Mouse (Mus musculus): Measurements from ENCODE around the gene Cnn3. TPM values are rescaled to one million over a fixed set of nuclear protein-coding genes. Genes with fewer than 3 reads are reported as not detected.

The Cnn3 gene
- 10 to 100 TPM; 67.4 to 70.1 TPM for total RNA-seq (2021)

- peak; percentile 84 to 97 for DNase-seq (ENCODE audit: extremely low spot score in 1 of 2, low spot score in 2 of 2)
- intact Hi-C loops (cut with DNase I): loop anchor here (5.0 to 10.0 kb wide), 2 partner anchors 119 to 251 kb away; partner anchors contain the start of gene Rwdd3
These were observed at the start of gene Cnn3 for GRCm38 (mm10) chr3:121425861-121426620. Cnn3 (plus strand) TSS chr3:121426497.

GRCm38 (mm10) chr3:121378708-121379612 lies 47.3 kb upstream of the Cnn3 start:
- peak in 1 of 2 experiments; percentile 71 for DNase-seq (ENCODE audit: extremely low spot score in 1 of 2, low spot score in 2 of 2)
- intact Hi-C loops (cut with DNase I): no loop called here

GRCm38 (mm10) chr3:121379699-121380098 lies 46.6 kb upstream of the Cnn3 start:
- intact Hi-C loops (cut with DNase I): no loop called here

GRCm38 (mm10) chr3:121387471-121388009 lies 38.8 kb upstream of the Cnn3 start:
- DNase-seq (ENCODE audit: extremely low spot score in 1 of 2, low spot score in 2 of 2): no peak
- intact Hi-C loops (cut with DNase I): no loop called here

More at GRCm38 (mm10) chr3:121379699-121380098, 46.6 kb upstream of the Cnn3 start:
- no peak for DNase-seq (ENCODE audit: extremely low spot score in 1 of 2, low spot score in 2 of 2)

- intact Hi-C loops (cut with DNase I): no loop called here
- no peak for DNase-seq (ENCODE audit: extremely low spot score in 1 of 2, low spot score in 2 of 2)
These were observed 36.9 kb upstream of the Cnn3 start for GRCm38 (mm10) chr3:121389366-121389765.

- peak in 1 of 2 experiments; percentile 54 for DNase-seq (ENCODE audit: extremely low spot score in 1 of 2, low spot score in 2 of 2)
- intact Hi-C loops (cut with DNase I): no loop called here
These were observed 36.3 kb upstream of the Cnn3 start for GRCm38 (mm10) chr3:121389860-121390530.

- intact Hi-C loops (cut with DNase I): no loop called here
- peak in 1 of 2 experiments; percentile 41 for DNase-seq (ENCODE audit: extremely low spot score in 1 of 2, low spot score in 2 of 2)
These were observed 35.6 kb upstream of the Cnn3 start for GRCm38 (mm10) chr3:121390724-121391123.

- no peak for DNase-seq (ENCODE audit: extremely low spot score in 1 of 2, low spot score in 2 of 2)
- intact Hi-C loops (cut with DNase I): no loop called here
These were observed 30.6 kb upstream of the Cnn3 start for GRCm38 (mm10) chr3:121395588-121396295.

GRCm38 (mm10) chr3:121396561-121396960 lies 29.7 kb upstream of the Cnn3 start:
- intact Hi-C loops (cut with DNase I): no loop called here
- DNase-seq (ENCODE audit: extremely low spot score in 1 of 2, low spot score in 2 of 2): no peak

GRCm38 (mm10) chr3:121397007-121397406 lies 29.3 kb upstream of the Cnn3 start:
- intact Hi-C loops (cut with DNase I): no loop called here
- no peak for DNase-seq (ENCODE audit: extremely low spot score in 1 of 2, low spot score in 2 of 2)

GRCm38 (mm10) chr3:121401384-121401783 lies 24.9 kb upstream of the Cnn3 start:
- intact Hi-C loops (cut with DNase I): no loop called here
- DNase-seq (ENCODE audit: extremely low spot score in 1 of 2, low spot score in 2 of 2): no peak

- intact Hi-C loops (cut with DNase I): no loop called here
- no peak for DNase-seq (ENCODE audit: extremely low spot score in 1 of 2, low spot score in 2 of 2)
These were observed 24.2 kb upstream of the Cnn3 start for GRCm38 (mm10) chr3:121402096-121402495.

GRCm38 (mm10) chr3:121403449-121403848 lies 22.8 kb upstream of the Cnn3 start:
- intact Hi-C loops (cut with DNase I): no loop called here

GRCm38 (mm10) chr3:121405101-121405500 lies 21.2 kb upstream of the Cnn3 start:
- intact Hi-C loops (cut with DNase I): no loop called here
- DNase-seq (ENCODE audit: extremely low spot score in 1 of 2, low spot score in 2 of 2): no peak

More at GRCm38 (mm10) chr3:121403449-121403848, 22.8 kb upstream of the Cnn3 start:
- DNase-seq (ENCODE audit: extremely low spot score in 1 of 2, low spot score in 2 of 2): no peak

- intact Hi-C loops (cut with DNase I): no loop called here
These were observed 18.9 kb upstream of the Cnn3 start for GRCm38 (mm10) chr3:121407417-121407816.

GRCm38 (mm10) chr3:121408386-121408785 lies 17.9 kb upstream of the Cnn3 start:
- intact Hi-C loops (cut with DNase I): no loop called here
- no peak for DNase-seq (ENCODE audit: extremely low spot score in 1 of 2, low spot score in 2 of 2)

More at GRCm38 (mm10) chr3:121407417-121407816, 18.9 kb upstream of the Cnn3 start:
- no peak for DNase-seq (ENCODE audit: extremely low spot score in 1 of 2, low spot score in 2 of 2)

- no peak for DNase-seq (ENCODE audit: extremely low spot score in 1 of 2, low spot score in 2 of 2)
- intact Hi-C loops (cut with DNase I): no loop called here
These were observed 14.8 kb upstream of the Cnn3 start for GRCm38 (mm10) chr3:121411450-121411849.
